Mouse (Mus musculus): ENCODE measurements around the gene Slc7a5.

The Slc7a5 gene

GRCm38 (mm10) chr8:121907587-121908248 is at the start of gene Slc7a5:
Gene Slc7a5, minus strand, starts transcription at chr8:121907694.
- DNase-seq = peak; percentile 99

GRCm38 (mm10) chr8:121955825-121956500 is 48.5 kb upstream of the Slc7a5 start:
- no peak for DNase-seq

DNA sequence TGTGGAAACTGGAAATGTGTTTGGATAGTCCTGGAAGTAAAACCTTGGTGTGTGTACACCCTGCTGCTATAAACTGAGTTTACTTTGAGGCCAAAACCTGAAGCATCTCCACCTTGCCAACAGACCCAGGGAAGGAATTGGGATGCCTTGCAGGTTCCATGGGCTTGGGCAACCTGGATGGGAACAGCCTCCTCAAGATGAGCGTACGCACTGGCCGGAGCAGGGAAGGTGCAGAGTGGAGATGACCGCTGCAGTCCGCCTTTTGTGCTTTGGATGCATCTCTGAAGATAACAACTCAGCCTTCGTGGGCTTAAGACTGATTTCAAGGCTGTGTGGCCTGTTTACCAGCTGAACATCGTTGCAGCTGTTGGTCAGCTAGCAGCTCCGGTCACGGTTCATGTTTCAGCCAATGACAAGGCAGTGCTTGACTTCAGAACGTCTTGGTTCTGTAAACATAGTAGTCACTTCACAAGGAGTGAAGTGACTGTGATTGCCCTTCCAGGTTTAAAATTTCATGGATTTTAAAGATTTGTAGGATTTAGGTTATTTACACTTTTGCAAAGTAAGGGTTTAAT is 47.6 kb upstream of the Slc7a5 start:
- no peak for DNase-seq

DNA sequence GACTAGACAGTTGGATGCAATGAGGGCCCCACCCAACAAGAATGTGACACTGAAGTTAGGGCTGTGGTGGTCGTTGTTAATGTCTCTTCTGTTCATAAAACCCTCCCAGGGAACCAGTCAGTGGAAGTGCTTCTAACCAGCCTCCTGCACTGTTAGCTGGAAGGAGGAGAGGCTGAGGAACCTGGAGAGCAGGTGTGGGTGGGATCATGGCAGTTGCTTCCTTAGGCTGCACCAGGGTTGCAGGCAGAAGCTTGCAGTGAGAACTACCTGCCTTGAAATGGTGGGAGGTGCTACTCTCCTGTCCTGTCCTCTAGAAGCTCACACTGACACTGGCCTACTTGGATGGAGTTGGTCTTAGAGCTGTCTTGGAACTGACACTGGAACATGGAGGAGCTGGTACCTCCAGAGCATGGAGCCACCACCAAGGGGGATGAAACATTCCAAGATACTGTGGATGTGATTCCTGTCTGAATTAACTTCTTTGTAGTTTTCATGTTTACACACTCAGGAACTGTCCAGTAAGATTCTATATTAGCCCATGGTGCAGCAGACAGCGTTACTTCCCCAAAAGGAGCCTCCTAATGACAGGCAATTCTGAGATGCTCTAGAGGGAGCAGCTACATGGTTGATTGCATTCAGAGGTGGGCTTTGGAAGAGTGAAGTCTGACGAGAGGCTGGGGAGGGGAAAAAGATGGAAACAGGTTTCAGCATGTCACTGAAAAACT is 46.5 kb upstream of the Slc7a5 start:
- DNase-seq = no peak

DNA sequence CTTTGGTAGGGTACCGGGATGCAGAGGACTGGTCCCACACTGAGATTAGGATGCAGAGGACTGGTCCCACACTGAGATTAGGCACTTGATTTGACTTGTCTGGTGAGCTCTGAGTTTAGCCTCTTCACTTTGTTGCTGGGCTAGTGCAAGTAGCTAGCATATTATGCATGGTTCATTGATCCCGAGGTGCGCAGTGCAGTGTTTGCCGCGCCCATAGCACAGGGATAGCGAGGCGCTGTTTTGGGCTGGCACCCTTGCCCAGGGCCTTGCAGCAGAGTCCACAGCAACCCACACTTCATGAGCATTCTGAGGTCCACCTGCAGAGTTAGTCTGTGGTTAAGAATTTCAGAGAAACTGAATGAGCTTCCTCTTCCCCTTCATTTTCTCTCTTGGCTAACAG is 45.3 kb upstream of the Slc7a5 start:
- DNase-seq = peak in 1 of 2 experiments; percentile 57

DNA sequence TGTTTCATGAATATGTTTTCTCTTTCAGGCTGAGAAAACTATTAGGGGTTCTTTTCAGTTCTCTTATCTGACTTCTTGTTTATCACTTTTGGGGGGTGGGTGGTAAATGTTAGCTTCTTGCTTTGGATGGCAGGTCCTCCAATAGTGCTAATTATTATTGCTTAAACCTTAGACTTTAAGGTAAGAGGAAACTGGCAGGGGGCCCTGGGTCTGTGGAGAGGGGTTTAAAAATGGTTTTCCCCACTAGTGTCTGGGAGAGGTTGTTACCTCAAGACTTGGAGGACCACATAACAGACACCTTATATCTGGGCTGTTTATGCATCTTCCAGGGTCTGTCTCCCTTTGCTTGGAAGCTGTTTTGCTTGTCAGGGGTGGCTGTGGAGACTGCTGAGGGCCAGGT is 44.6 kb upstream of the Slc7a5 start:
- DNase-seq = no peak

DNA sequence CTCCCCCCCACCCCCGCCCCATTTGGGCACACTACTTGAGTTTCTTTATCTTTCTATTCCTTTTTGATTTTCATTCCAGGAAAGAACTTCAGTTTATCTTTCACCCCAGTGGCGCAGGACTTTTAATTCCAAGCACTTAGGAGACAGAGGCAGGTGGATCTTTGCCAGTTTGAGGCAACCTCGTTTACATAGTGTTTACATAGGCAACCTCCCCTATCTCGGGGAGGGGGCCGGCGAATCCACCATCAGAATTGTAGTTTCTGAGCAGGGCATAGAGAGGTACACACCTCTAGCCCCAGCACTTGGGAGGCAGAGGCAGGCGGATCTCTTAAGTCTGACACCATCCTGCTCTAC is 44.1 kb upstream of the Slc7a5 start:
- DNase-seq = no peak

GRCm38 (mm10) chr8:121950749-121951655 is 43.5 kb upstream of the Slc7a5 start:
- peak; percentile 72 to 80 for DNase-seq

GRCm38 (mm10) chr8:121949941-121950748 is 42.7 kb upstream of the Slc7a5 start:
- peak; percentile 99 for DNase-seq

- DNase-seq = no peak
These were observed 41.8 kb upstream of the Slc7a5 start, which contains the start of gene Banp for GRCm38 (mm10) chr8:121949222-121949800. Gene Banp, plus strand, starts transcription at chr8:121949750.

DNA sequence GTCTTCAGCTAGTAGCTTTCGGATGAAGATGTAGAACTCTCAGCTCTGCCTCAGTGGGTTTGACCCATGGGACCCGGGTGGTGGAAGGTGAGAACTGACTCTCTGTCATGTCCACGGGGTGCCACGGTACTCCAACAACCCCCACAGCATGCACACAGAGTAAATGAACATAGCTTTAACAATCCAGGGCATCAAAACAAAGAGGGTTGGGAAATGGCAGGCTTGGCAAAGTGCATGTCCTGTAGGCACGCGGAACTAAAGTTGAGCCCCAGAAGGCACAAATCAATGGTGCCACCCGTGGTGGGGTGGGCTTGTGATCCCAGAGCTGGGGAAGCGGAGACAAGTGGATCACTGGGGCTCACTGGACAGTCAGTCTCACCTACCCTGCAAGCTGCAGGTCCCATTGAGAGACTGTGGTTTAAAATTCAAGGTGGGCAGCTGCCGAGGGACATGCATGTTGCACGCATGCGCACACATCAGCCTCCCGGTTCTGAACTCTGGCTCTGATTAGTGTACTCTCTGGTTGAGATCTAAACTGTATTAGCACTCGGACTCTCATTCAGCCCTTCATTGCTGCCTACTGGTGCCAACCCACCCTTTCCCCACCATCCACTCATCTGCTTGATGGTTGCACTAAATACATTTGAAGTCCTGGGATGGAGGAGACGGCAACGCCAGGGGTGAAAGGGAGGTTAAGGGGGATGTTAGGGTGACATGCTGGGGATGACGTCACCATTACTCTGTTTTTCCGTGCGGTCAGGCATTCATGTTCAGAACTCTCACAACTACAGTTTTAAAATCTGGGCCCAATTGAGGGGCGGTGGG is 41.0 kb upstream of the Slc7a5 start:
- DNase-seq = peak in 1 of 2 experiments; percentile 35

GRCm38 (mm10) chr8:121947753-121948141 is 40.3 kb upstream of the Slc7a5 start:
- peak; percentile 96 to 98 for DNase-seq

- DNase-seq = peak in 1 of 2 experiments; percentile 31
These were observed 39.7 kb upstream of the Slc7a5 start for GRCm38 (mm10) chr8:121947047-121947752.

GRCm38 (mm10) chr8:121946351-121946750 is 38.9 kb upstream of the Slc7a5 start:
- DNase-seq = no peak

- DNase-seq = no peak
These were observed 37.3 kb upstream of the Slc7a5 start, which contains the start of gene Car5a for GRCm38 (mm10) chr8:121944831-121945230. Gene Car5a, minus strand, starts transcription at chr8:121944904.

DNA sequence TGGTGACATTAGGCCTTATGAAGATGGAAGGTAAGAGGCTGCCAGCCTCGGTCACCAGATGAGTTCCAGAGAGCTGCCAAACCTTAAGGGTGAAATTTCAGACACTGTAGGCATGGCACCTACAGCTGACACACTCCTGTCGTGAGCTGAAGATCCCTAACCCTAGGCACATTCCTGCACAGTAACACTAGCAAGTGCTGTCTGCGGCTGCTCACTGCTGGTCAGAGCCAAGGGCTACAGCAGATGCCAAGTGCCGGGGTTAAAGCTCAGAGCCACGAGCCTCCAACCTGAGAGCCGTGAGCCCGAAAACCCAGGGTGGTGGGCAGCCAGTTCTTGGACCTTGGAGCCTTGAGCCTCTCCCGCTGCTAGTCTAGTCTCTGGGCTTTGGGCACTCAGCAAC is 36.2 kb upstream of the Slc7a5 start:
- no peak for DNase-seq

GRCm38 (mm10) chr8:121943057-121943540 is 35.6 kb upstream of the Slc7a5 start:
- DNase-seq = no peak

- DNase-seq = no peak
These were observed 31.2 kb upstream of the Slc7a5 start for GRCm38 (mm10) chr8:121938732-121939131.

- peak; percentile 41 to 62 for DNase-seq
These were observed 28.9 kb upstream of the Slc7a5 start for GRCm38 (mm10) chr8:121936391-121936790.

Measured in kidney, postnatal 4 days (tissue).